11 mouse cellular contexts compared by ENCODE assay signal in genomic region chr9:52768056-52768455, GRCm38 (mm10).
DNase-seq lines count a peak whose midpoint lies in the region.
"Had no signal": no experiment of that assay in that cellular context is flagged by ENCODE, and none has a peak within 500 bp of the region (broad histone marks: within the 10 kb centered on the region; RNA-seq: fewer than 3 reads in every experiment).

No protein-coding gene starts in this region.

- peak; percentile 45 for DNase-seq in cerebellum, adult 11-12 months
- no peak for DNase-seq in cerebellum, postnatal 4 days (ENCODE audit: low spot score in 2 of 2)
- DNase-seq in layer of hippocampus, adult 11-12 months (ENCODE audit: low spot score), result peak; percentile 46
- DNase-seq in layer of hippocampus, postnatal 25 days (ENCODE audit: extremely low spot score in 1 of 2, low spot score in 1 of 2), result no peak
- peak; percentile 47 for DNase-seq in cerebellum, adult 9-11 months
- DNase-seq in layer of hippocampus, postnatal 14 days (ENCODE audit: low spot score in 2 of 2), result peak; percentile 65 to 84
- DNase-seq in right cerebral cortex, adult 2 months (ENCODE audit: low spot score in 2 of 2), result no peak
- no peak for DNase-seq in left cerebral cortex, adult 18-20 months (ENCODE audit: low spot score in 2 of 2)
- DNase-seq: adrenal gland, adult 8-10 months; kidney, adult 11 months; kidney, postnatal 4 days had no signal

Comparison
In these comparisons a context has a peak if more than half of its experiments do, and no peak if none do; other contexts are left out.
1. DNase-seq: peak in cerebellum, adult 11-12 months (single experiment), layer of hippocampus, adult 11-12 months (single experiment), cerebellum, adult 9-11 months (single experiment) and layer of hippocampus, postnatal 14 days (2 of 2); none in cerebellum, postnatal 4 days (0 of 2), layer of hippocampus, postnatal 25 days (0 of 2), right cerebral cortex, adult 2 months (0 of 2) and left cerebral cortex, adult 18-20 months (0 of 2).